Mouse (Mus musculus) activated CD4-positive, CD25-positive, alpha-beta regulatory T cell, adult 9 weeks (primary cell): Measurements from ENCODE around the gene Baiap3. TPM values are rescaled to one million over a fixed set of nuclear protein-coding genes. Genes with fewer than 3 reads are reported as not detected.

Experiments
- polyA plus RNA-seq: library from polyadenylated mRNA; unstranded; fragments of 100-300 nt; shearing (Covaris generic); gene quantifications from one replicate; pipeline ENCODE4 v1.2.1, GENCODE M21; 2017

The Baiap3 gene
- polyA plus RNA-seq, result 42.3 TPM

DNA sequence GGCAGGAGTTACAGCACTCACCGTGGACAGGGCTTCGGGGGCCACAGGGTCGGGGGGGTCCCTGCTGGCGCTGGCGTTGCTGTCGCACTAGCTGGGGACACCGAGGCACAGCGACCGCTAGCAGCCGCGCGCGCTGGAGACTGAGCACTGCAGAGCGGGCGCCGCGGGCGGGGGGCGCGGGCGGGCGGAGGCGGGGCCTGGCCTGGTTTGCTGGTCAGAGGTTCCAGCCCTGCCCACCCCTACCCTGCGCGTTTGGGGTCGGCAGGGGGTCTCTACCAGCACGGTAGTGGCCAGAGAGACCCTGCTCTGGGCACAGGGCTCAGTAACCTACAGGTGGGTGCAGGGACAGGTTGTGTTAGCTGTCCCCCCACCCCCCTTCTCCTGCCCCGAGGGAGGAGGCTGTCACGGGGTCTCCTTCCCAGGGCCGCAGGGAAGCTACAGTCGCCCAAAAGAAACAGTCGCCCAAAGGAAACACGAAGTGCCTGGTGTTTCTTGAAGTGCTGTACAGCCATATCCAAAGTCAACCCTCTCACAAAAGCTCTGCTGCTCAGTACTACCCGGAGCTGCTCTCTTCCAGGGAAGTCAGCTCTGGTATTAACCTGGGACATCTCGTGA, at the start of gene Baiap3:
Gene Baiap3, minus strand, starts transcription at position 225 of the 615 bp plus-strand sequence.

DNA sequence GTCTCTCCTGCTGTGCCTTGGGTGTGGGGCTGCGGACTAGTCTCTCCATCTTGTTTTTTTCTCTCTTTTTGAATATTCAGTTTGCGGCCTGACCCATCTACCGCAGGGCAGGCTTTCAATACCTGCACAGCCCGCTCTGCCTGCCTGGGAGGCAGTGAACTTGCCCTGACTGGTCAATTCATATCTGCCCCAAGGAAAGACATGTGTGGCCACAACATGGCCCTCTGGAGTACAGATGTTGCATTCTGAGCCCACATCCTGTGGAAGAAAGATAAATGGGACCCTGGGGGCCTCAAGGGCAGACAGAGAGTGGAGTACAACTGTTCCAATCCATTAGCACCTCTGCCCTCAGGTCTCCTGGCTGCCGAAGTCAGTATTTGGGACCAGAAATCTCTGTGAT, 41.9 kb upstream of the Baiap3 start, which contains the start of gene Prss34:
Gene Prss34, plus strand, starts transcription at position 301 of the 400 bp plus-strand sequence.

DNA sequence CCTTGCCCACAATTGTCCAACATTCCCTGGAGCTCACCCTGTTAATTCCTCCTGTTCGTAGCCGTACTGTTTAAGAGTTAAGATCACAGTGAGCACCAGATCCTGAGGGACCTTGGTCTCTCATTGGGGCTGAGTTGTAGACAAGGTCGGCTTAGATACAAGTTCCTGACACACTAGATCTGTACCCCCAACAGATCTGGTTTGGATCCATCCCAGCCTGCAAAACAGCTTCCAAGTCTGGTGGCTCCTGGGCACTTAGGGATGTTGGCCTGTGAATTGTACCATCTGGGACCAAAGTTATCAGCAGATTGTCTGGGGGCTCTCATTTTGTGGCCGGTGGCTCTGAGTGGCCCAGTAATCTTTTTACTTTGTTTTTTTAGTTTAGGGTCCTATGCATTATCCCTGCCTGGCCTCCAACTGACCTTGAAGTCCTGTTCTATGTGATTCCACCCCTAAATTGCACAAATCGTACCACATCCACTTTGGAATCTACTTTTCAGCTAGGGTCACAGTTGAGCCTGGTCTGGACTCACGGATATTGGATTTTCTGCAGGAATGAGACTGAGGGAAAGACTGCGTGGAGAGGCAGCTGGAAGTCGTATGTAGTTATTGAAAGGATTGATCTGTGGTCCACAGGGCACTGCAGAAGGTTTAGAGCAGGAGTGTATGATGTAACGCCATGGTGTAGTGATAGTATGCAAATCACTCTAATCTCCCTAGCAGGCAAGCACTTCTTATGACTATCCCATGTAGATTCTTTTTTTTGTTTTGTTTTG, 18.6 kb upstream of the Baiap3 start, which contains the start of gene Ube2i:
Gene Ube2i, minus strand, starts transcription at position 52 of the 776 bp plus-strand sequence.

DNA sequence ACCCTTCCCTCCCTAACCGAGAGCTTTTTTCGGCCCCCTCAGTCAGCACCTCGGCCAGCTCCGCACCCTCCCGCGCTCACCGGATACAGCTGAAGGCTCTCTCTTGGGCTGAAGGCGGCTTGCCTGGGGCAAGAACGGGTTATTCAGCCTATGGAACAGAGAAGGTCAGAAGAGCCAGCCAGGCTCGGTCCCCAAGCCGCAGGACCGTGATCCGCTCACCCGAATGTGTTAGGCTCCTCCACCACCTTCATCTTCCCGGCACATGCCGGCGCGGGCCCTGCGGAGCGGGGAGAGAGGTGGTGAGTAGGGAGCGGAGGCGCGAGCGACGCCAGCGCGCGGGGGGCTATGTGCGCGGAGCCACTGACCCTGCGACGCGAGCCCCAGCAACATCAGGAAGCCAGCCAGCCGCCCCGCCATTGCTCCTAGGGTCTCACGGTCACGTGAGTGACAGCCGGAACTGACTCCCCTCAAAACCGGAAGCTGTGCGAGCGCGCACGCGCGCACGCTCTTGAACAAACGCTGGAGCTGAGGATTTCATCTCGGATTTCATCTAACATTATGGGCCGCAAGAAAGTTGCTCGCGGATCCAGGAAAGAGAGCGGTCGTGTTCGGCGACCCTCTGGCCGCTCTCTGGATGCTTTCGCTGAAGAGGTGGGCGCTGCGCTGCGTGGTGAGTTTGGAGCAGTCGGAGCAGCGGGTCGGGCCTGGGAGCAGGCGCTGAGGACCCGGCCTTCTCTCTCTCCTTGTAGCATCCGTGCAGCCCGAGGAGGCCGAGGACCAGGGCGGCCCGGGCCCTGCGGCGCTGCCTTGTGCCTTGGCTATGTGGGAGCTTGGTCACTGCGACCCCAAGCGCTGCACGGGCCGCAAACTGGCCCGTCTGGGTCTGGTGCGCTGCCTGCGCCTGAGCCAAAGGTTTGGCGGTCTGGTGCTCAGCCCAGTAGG, 16.2 kb downstream of the Baiap3 start, which contains the start of the genes Gnptg and Tsr3:
Gene Gnptg, minus strand, starts transcription at position 430 of the 942 bp plus-strand sequence.
Gene Tsr3, plus strand, starts transcription at position 476 of the 942 bp plus-strand sequence.

Other genes with a start within 250 kb of the Baiap3 start
- 6.3 TPM for gene Cramp1l, start 240.6 kb downstream of the Baiap3 start, polyA plus RNA-seq
- 26.8 TPM for gene Ift140, start 240.3 kb downstream of the Baiap3 start, polyA plus RNA-seq
- gene Tmem204, start 172.8 kb downstream of the Baiap3 start, polyA plus RNA-seq, result 0.98 TPM
- gene Telo2, start 140.4 kb downstream of the Baiap3 start, polyA plus RNA-seq, result 24.8 TPM
- not detected for gene Ptx4, start 135.6 kb downstream of the Baiap3 start, polyA plus RNA-seq
- gene Clcn7, start 123.0 kb downstream of the Baiap3 start, polyA plus RNA-seq, result 41.9 TPM
- gene Ccdc154, start 93.9 kb downstream of the Baiap3 start, polyA plus RNA-seq, result not detected
- gene Gm38655, start 80.9 kb downstream of the Baiap3 start, polyA plus RNA-seq, result not detected
- gene BC003965, start 71.8 kb downstream of the Baiap3 start, polyA plus RNA-seq, result 26.0 TPM
- gene Unkl, start 68.0 kb downstream of the Baiap3 start, polyA plus RNA-seq, result 46.6 TPM
- gene Gnptg, start 16.2 kb downstream of the Baiap3 start, polyA plus RNA-seq, result 89.9 TPM
- 45.3 TPM for gene Tsr3, start 16.2 kb downstream of the Baiap3 start, polyA plus RNA-seq
- 525 TPM for gene Ube2i, start 18.3 kb upstream of the Baiap3 start, polyA plus RNA-seq
- gene Prss34, start 42.0 kb upstream of the Baiap3 start, polyA plus RNA-seq, result not detected
- not detected for gene Prss28, start 52.3 kb upstream of the Baiap3 start, polyA plus RNA-seq
- gene Prss29, start 62.3 kb upstream of the Baiap3 start, polyA plus RNA-seq, result not detected
- not detected for gene Tpsab1, start 89.2 kb upstream of the Baiap3 start, polyA plus RNA-seq
- gene Tpsb2, start 109.9 kb upstream of the Baiap3 start, polyA plus RNA-seq, result not detected
- gene Tpsg1, start 112.9 kb upstream of the Baiap3 start, polyA plus RNA-seq, result not detected
- gene Cacna1h, start 177.4 kb upstream of the Baiap3 start, polyA plus RNA-seq, result not detected
- gene Tekt4, start 198.3 kb upstream of the Baiap3 start, polyA plus RNA-seq, result not detected
- gene Sstr5, start 240.9 kb upstream of the Baiap3 start, polyA plus RNA-seq, result not detected